Mouse (Mus musculus) heart, postnatal 10 days (tissue): ENCODE measurements around the gene Tdpoz4. TPM values are rescaled to one million over a fixed set of nuclear protein-coding genes. Genes with fewer than 3 reads are reported as not detected.
"Not testable (repeated sequence)": the region's sequence is repeated elsewhere in the genome, so short reads cannot be mapped to it uniquely, and the experiment has no call there.

Experiments
- DNase-seq, 2 experiments: peaks; one replicate each; pipeline ENCODE4 v3.0.0; 2021
- intact Hi-C: fragments of 180-260 bp; cut with DNase I; formaldehyde crosslinking; loops from one replicate; pipeline ENCODE4 v1.15.1; 2025
- total RNA-seq, 2 experiments: library from RNA; stranded (reverse); gene quantifications; 2 replicates each; pipeline ENCODE4 v1.2.3; 2021

The Tdpoz4 gene
- total RNA-seq, result not detected

DNA sequence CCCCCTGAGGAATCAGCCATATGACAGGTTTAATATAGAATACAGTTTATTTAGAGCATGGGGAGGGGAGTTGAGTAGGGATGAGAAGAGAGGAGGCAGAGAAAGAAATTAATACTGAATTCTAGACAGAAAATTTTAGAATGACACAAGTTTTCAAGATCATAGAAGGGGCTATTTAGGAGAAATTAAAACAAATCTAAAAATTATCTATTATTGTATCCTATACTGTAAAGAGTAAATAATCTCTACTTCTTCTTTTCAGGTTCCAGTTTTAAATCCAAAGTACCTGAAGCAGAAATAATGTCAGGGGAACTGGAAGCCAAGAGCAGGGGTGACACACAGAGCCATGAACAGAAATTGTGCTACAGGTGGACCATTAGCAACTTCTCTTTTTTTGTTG, at the start of gene Tdpoz4:
Gene Tdpoz4, plus strand, starts transcription at position 301 of the 400 bp plus-strand sequence.
- DNase-seq, intact Hi-C loops: not testable (repeated sequence)

DNA sequence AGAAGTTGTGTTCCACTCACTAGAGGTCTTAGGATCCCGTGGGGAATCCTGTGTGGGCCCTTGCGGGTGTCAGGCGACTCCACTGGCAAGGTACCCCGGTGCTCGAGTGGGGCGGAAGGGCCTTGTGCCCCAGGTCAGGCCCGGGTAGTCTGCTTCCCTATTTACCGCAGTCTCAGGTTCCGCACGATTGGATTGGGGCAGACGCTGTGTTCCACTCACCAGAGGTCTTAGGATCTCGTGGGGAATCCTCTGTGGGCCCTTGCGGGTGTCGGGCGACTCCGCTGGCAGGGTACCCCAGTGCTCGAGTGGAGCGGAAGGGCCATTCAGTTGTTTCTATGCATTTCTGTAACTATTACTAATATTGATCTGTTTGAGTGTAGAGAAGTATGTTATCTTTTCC, 42.2 kb upstream of the Tdpoz4 start:
- DNase-seq, intact Hi-C loops: not testable (repeated sequence)

DNA sequence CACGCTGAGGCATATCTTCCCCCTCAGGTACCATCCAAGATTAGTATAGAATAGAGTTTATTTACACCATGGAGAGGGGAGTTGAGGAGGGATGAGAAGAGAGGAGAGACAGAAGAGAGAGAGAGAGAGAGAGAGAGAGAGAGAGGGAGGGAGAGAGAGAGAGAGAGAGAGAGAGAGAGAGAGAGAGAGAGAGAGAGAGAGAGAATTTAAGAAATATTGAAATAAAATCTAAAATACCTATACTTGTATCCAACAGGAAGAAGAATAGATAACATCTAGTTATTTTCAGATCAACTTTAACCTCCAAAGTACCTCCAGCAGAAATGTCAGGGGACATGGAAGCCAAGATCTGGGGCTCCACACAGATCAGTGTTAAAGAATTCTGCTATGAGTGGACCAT, 23.5 kb upstream of the Tdpoz4 start, which contains the start of gene Gm5773:
Gene Gm5773, plus strand, starts transcription at position 301 of the 400 bp plus-strand sequence.
- DNase-seq, intact Hi-C loops: not testable (repeated sequence)

DNA sequence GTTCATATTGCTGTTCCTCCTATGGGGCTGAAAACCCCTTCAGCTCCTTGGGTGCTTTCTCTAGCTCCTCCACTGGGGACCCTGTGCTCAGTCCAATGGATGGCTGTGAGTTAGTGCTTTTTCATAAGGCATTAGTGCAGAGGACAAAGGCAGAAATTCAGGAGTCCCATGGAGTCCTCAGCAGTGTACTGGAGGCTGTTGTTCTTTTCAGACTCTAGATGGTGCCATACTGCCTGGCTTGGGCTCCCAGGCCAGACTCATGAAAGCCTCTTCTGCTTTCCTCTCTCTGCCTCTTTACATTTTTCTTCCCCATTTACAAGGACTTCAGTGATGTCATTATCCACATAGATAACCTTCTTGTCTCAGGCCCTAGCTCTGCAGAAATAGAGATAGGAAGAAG, 17.1 kb downstream of the Tdpoz4 start:
- DNase-seq, intact Hi-C loops: not testable (repeated sequence)

DNA sequence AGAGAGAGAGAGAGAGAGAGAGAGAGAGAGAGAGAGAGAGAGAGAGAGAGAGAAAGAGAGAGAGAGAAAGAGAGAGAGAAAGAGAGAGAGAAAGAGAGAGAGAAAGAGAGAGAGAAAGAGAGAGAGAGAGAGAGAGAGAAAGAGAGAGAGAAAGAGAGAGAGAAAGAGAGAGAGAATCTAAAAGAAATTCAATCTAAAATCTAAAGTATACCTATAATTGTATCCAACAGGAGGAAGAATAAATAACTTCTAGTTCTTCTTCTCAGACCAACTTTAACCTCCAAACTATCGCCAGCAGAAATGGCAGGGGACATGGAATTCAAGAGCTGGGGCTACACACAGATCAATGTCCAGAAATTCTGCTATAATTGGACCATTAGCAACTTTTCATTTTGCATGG, 29.5 kb downstream of the Tdpoz4 start, which contains the start of gene Tdpoz3:
Gene Tdpoz3, plus strand, starts transcription at position 301 of the 400 bp plus-strand sequence.
- DNase-seq, intact Hi-C loops: not testable (repeated sequence)

Other genes starting within 250 kb of the Tdpoz4 start
- gene S100a10, start 241.3 kb upstream of the Tdpoz4 start, total RNA-seq, result 100 to 1,000 TPM; 143 to 197 TPM
- gene Tdpoz2, start 143.7 kb upstream of the Tdpoz4 start, total RNA-seq, result not detected
- not detected for gene Tdpoz1, start 120.1 kb upstream of the Tdpoz4 start, total RNA-seq
- not detected for gene Gm37596, start 103.3 kb upstream of the Tdpoz4 start, total RNA-seq
- gene Gm5773, start 23.4 kb upstream of the Tdpoz4 start, total RNA-seq, result not detected
- not detected for gene Tdpoz3, start 29.6 kb downstream of the Tdpoz4 start, total RNA-seq
- gene Gm9117, start 147.1 kb downstream of the Tdpoz4 start, total RNA-seq, result not detected
- not detected for gene Tdpoz5, start 164.9 kb downstream of the Tdpoz4 start, total RNA-seq